Mouse (Mus musculus) bone marrow, adult 2 months (tissue): ENCODE data around the gene Ankrd61. TPM values are rescaled to one million over a fixed set of nuclear protein-coding genes. Genes with fewer than 3 reads are reported as not detected.

ENCODE experiments used
- H3K27ac ChIP-seq: fragments of 200-500 bp; 2 replicates; pipeline ENCODE4 v1.5.1; 2012; ENCODE audit warnings: low read depth, mild to moderate bottlenecking, control low read depth, inconsistent platforms, low read length; ENCODE audit not compliant: control insufficient read depth, poor library complexity, insufficient read depth
- H3K4me1 ChIP-seq: fragments of 200-500 bp; 2 replicates; pipeline ENCODE4 v1.6.1; 2011; ENCODE audit warnings: low read length; ENCODE audit not compliant: control insufficient read depth, insufficient read depth
- H3K4me3 ChIP-seq: fragments of 200-500 bp; replicated peaks from 2 replicates; pipeline ENCODE3; 2011; ENCODE audit warnings: mild to moderate bottlenecking, low read depth, low read length, control low read depth; ENCODE audit not compliant: control insufficient read depth
- CTCF ChIP-seq: fragments of 200-500 bp; IDR thresholded peaks from 2 replicates; pipeline ENCODE4 v1.5.1; 2011; ENCODE audit warnings: low read length, control low read depth; ENCODE audit not compliant: control insufficient read depth, insufficient read depth
- POLR2A ChIP-seq: fragments of 200-500 bp; IDR thresholded peaks from 2 replicates; pipeline ENCODE4 v1.6.1; 2011; ENCODE audit warnings: low read depth, mild to moderate bottlenecking, control low read depth, low read length, borderline replicate concordance; ENCODE audit not compliant: control insufficient read depth
- WGBS: fragments of 180-500 bp; shearing (Covaris S2); methylation state at CpG from one replicate; pipeline ENCODE4 v1.1.7; 2018; 5-methylcytosine and 5-hydroxymethylcytosine counted together
- polyA plus RNA-seq: library from polyadenylated mRNA; stranded (reverse); fragments of >200 nt; gene quantifications from 2 replicates; pipeline ENCODE4 v1.2.4, GENCODE M21; 2011; ENCODE audit warnings: low replicate concordance; ENCODE audit not compliant: missing spikeins, insufficient read depth, insufficient read length

Ankrd61 gene
- polyA plus RNA-seq, 1 experiment = not detected

DNA sequence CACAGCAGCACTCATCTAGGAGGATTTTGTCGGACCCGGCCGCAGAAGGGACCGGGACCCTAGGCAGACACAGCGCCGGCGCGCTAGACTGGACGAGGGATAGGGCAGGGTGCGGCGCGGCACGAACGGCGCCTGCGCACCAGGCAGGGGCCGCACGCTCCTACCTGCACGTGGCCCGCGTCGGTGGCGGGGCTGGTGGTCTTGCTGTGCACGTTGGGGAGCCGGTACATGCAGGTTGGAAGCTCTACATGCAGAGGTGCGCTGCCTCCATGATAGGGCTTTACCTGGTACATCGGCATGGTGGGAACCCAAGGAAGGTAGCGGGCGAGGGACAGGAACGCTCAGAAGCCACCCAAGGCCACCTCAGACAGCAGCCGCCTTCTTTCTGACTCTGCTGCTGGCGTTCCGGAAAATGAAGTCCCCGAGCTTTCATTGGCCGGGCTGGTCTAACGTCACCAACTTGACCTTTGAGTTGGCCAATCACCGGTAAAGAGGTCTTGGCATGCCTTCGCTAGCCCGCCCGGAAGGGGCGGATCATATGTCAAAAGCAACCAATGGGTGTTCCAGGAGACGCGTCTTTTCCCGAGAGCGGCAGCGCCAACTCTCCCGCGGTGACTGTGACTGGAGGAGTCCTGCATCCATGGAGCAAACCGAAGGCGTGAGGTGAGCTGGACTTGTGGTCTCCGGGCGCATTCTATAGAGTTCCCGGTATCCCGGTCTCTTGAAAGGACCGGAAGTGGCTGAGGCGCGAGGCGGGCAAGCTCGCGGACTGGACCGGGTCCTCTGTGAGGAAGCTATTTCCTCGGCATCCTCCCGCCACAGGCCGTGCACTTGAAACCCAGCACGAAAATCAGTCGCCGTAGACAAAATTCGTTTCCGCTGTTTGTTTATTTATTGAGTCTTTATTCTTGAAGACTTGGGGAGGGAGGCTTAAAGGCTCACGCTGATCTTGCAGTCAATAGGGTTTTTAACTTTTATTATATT lies 12.2 kb upstream of the Ankrd61 start, which contains the start of the genes Aimp2 and Pms2:
Aimp2 (minus strand) TSS at position 431 of the 984 bp plus-strand sequence.
Pms2 (plus strand) TSS at position 548 of the 984 bp plus-strand sequence.
- TF ChIP-seq POLR2A (peak; percentile 76; the same call in 1 of the 2 replicates), CTCF (no peak; the same call in 1 of the 2 replicates)
- WGBS = under 1% methylated on average over 70 of the region's 70 CpGs
- H3K4me1 ChIP-seq = no peaks in the 10 kb centered on the region
- H3K4me3 ChIP-seq = peak within 1 kb of the TSS; percentile 98
- H3K27ac ChIP-seq = peak within 1 kb of the TSS; percentile 94

- Histone ChIP-seq H3K27ac (peak overlapping the region; percentile 94), H3K4me1 (no peaks in the 10 kb centered on the region), H3K4me3 (peak overlapping the region; percentile 98)
- 2% methylated on average over 9 of the region's 9 CpGs for WGBS
- no peak for TF ChIP-seq POLR2A
- no peak for TF ChIP-seq CTCF
Measured at GRCm38 (mm10) chr5:143908926-143909325, 11.4 kb upstream of the Ankrd61 start.

DNA sequence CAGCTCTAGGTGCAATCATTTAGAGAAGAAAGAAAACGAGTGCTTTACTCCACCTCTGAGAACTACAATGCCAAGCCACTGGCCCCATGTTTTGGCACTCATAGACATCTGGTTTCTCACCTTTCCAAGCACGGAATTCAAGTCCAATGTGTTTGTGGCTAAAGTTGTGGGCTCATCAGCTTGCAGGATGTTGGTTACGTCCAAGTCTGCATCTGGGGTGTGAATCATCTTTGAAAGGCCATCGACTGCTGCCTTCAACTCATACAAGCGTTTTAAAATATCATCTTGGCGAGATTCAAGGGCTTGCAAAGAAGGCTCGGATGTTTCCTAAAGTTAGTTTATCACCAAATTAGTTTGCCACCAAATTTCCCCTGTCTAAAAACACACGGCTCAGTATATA lies 8.9 kb upstream of the Ankrd61 start:
- whole genome bisulfite sequencing = 81% methylated on average over 8 of the region's 8 CpGs
- H3K27ac ChIP-seq = no peak overlapping the region
- no peaks in the 10 kb centered on the region for H3K4me1 ChIP-seq

GRCm38 (mm10) chr5:143903813-143904212 lies 6.3 kb upstream of the Ankrd61 start:
- Histone ChIP-seq H3K4me1 (no peaks in the 10 kb centered on the region), H3K4me3 (no peak overlapping the region), H3K27ac (no peak overlapping the region)
- WGBS = 68% methylated on average over 4 of the region's 4 CpGs
- TF ChIP-seq CTCF (no peak), POLR2A (no peak)

More for the DNA sequence above, 8.9 kb upstream of the Ankrd61 start:
- no peak for TF ChIP-seq CTCF
- TF ChIP-seq POLR2A = no peak
- H3K4me3 ChIP-seq = no peak overlapping the region

GRCm38 (mm10) chr5:143902111-143902510 lies 4.6 kb upstream of the Ankrd61 start:
- TF ChIP-seq POLR2A (no peak), CTCF (no peak)
- no peak overlapping the region for H3K27ac ChIP-seq
- H3K4me1 ChIP-seq = no peaks in the 10 kb centered on the region
- no peak overlapping the region for H3K4me3 ChIP-seq
- WGBS = 85% methylated on average over 3 of the region's 3 CpGs

DNA sequence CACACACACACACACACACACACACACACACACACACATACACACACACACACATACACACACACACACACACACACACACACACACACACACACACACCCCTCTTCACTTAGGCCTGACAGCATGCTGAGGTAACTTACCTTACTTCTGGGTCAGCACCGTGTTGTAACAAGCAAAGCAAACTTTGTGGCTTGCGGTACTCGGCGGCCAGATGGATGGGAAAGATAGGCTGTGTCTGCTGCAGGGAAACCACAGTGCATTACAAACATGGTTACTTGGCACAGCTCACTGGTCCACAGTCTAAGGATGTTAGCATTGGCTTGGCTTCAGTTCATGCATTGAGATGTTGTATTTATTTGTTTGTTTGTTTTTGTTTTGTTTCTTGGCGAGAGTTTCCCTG lies 4.1 kb downstream of the Ankrd61 start:
- 17% methylated on average over 5 of the region's 5 CpGs for WGBS
- TF ChIP-seq POLR2A (no peak), CTCF (no peak)
- no peaks in the 10 kb centered on the region; the same call in 1 of the 2 replicates for H3K4me1 ChIP-seq
- H3K27ac ChIP-seq = no peak overlapping the region
- H3K4me3 ChIP-seq = no peak overlapping the region

DNA sequence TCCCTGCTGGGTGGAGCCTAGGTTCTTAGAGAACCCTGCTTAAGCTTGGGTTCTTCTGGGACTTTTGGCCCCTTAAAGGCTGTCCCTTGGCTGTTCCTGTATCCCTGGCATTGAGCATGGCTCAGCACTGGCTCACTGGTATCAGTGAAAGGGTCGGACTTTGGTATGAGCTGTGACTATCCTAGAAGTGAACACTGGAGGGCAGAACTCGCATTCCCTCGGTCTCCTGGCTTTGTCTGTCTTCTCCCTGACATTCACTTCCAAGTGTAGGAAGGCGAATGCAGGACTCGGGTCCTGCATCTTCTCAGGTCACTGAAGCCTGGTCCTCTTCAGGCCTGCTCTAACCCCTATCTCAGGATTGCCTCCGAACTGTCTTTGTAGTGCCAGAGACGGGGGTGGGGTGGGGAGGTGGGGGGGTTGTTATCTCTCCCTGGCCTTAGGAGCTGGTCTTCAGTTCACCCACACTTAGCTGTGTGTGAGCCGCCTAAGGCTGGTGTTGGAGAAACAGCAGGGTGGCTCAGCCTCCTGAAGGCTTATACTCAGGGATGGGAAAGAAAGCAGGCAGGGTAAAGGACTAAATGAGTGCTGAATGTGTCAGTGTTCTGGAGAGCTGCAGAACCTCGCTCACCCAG lies 5.1 kb downstream of the Ankrd61 start:
- TF ChIP-seq POLR2A (no peak), CTCF (no peak)

DNA sequence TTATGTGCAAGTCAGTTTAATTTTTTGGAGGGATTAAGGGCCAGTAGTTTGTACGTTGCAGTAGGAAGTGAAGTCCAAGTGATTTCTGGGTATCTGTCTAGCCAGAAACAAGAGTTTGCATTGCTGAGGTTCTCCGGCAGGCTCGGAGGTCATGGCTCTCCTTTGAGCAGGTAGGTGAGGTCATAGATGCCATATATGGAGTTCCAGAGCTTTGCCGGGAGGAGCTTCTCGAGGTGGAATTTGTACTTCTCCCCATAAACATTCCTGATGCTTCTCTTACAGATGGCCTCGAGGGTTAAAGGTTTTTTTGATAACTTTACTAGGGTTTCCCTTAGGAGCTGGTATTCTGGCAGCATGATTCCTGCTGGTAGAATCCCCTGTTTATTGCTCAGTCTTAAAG lies 6.7 kb downstream of the Ankrd61 start:
- Histone ChIP-seq H3K4me3 (no peak overlapping the region), H3K27ac (no peak overlapping the region), H3K4me1 (no peaks in the 10 kb centered on the region; the same call in 1 of the 2 replicates)
- no peak for TF ChIP-seq CTCF
- WGBS = 95% methylated on average over 6 of the region's 6 CpGs

More for the DNA sequence above, 5.1 kb downstream of the Ankrd61 start:
- H3K4me1 ChIP-seq = no peaks in the 10 kb centered on the region; the same call in 1 of the 2 replicates
- no peak overlapping the region for H3K27ac ChIP-seq
- WGBS = 76% methylated on average over 9 of the region's 9 CpGs
- no peak overlapping the region for H3K4me3 ChIP-seq
